Mouse (Mus musculus) embryo, embryonic 10 days (tissue): ENCODE results near the gene Spast.
"Not testable (repeated sequence)": the region's sequence is repeated elsewhere in the genome, so short reads cannot be mapped to it uniquely, and the experiment has no call there.

Source experiments
- DNase-seq: peaks from one replicate; pipeline ENCODE4 v3.0.0-alpha.2; 2015; ENCODE audit warnings: low spot score

Gene Spast

GRCm38 (mm10) chr17:74338937-74339804 is at the start of gene Spast:
Gene Spast (plus strand): TSS chr17:74338987.
- peak; percentile 57 for DNase-seq

GRCm38 (mm10) chr17:74290198-74290597 is 48.6 kb upstream of the Spast start:
- no peak for DNase-seq

- peak; percentile 18 for DNase-seq
Observed at GRCm38 (mm10) chr17:74290869-74291268, 47.9 kb upstream of the Spast start.

- no peak for DNase-seq
Observed at GRCm38 (mm10) chr17:74291640-74292361, 47.0 kb upstream of the Spast start.

- DNase-seq, result peak; percentile 49
Observed at GRCm38 (mm10) chr17:74293687-74294425, 44.9 kb upstream of the Spast start.

GRCm38 (mm10) chr17:74294426-74295025 is 44.3 kb upstream of the Spast start:
- DNase-seq, result peak; percentile 81

DNA sequence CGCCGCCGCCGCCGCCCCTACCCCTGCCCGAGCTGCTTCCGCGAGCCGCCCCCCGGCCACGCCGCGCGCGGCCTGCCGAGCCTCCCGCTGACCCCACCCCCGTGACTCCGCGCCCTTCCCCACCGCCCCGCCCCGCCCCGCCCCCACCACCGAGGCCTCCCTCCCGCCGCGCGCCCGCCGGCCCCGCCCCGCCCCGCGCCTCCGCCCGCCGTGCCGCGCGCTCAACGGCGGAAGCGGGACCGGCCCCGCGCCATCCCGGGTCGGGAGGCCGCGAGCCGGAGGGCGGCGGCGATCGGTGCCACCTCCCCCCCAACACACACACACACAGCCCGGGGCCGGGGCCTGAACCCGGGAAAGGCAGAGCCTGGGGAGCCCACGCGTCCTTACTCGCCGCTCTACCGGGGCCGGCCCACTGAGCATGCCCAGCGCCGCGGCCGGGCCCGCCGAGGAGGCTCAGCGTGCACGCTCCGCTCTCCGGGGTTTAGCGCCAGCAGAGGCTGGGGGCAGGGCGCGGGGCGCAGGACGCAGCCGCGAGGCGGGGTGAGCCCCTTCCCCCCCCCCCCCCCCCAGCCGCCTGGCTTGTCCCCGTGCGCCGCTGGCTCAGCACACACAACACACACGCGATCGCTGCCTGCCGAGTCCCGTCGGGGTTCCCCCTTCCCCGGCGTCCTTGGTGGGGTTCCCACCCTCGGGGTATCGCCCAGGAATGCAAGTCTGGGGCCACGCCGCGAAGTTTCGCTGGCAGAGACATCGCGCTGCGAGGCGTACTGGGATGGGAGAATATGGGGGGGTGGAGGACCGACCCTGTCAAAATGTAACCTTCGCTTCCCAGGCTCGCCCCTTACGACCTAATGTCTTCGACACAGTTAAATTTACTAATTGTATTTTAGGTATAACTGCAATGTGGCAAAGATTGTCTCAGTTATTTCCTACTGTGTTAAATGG is 43.5 kb upstream of the Spast start, which contains the start of gene Memo1:
Gene Memo1 (minus strand): TSS at position 496 of the 945 bp plus-strand sequence.
- DNase-seq, result peak; percentile 80

GRCm38 (mm10) chr17:74296076-74296823 is 42.5 kb upstream of the Spast start:
- no peak for DNase-seq

DNA sequence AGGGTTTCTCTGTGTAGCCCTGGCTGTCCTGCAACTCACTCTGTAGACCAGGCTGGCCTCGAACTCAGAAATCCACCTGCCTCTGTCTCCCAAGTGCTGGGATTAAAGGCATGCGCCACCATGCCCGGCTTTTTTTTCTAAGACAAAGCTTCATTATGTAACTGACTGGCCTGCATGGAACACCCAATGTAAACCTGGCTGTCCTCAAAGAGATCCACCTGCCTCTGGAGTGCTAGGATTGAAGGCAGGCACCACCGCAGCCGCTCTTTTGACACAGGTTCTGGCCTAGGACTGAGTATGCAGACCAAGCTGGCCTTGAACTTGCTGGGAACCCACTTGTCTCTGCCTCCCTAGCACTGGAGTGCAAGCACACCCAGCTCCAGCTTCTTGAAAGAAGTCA is 41.8 kb upstream of the Spast start:
- not testable (repeated sequence) for DNase-seq

DNA sequence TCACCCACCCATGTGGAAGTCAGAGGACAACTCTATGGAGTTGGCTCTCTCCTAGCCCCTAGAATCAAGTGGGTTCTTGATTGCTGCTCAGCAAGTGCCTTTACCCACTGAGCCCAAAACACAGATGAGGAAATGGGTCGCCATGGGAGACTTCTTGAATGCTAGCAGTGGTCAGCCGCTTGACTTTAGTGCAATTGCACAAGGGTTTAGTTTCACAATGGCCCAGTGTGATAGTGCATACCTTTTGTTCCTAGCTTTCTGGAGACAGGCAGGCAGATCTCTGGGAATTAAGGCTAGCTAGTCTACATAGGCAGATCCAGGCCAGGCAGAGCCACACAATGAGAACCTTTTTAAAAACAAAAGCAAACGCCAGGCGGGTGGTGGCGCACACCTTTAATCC is 38.7 kb upstream of the Spast start:
- no peak for DNase-seq

GRCm38 (mm10) chr17:74304060-74304459 is 34.7 kb upstream of the Spast start:
- DNase-seq, result no peak

- no peak for DNase-seq
Observed at GRCm38 (mm10) chr17:74305616-74306015, 33.2 kb upstream of the Spast start.

- DNase-seq, result no peak
Observed at GRCm38 (mm10) chr17:74306021-74306420, 32.8 kb upstream of the Spast start.

- DNase-seq, result peak; percentile 38
Observed at GRCm38 (mm10) chr17:74315445-74316308, 23.1 kb upstream of the Spast start.

- peak; percentile 96 for DNase-seq
Observed at GRCm38 (mm10) chr17:74316309-74316863, 22.4 kb upstream of the Spast start.

DNA sequence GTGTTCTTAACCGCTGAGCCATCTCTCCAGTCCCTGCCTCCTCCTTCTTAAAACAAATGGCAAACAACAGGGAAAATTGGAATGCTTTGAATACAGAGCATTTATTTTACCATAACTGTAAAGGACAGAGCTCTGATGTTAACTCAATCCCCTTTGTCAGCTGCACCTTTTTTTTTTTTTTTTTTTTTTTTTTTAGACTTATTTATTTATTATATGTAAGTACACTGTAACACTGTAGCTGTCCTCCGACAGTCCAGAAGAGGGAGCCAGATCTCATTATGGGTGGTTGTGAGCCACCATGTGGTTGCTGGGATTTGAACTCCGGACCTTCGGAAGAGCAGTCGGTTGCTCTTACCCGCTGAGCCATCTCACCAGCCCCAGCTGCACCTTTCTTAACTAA is 20.1 kb upstream of the Spast start:
- DNase-seq, result peak; percentile 23

DNA sequence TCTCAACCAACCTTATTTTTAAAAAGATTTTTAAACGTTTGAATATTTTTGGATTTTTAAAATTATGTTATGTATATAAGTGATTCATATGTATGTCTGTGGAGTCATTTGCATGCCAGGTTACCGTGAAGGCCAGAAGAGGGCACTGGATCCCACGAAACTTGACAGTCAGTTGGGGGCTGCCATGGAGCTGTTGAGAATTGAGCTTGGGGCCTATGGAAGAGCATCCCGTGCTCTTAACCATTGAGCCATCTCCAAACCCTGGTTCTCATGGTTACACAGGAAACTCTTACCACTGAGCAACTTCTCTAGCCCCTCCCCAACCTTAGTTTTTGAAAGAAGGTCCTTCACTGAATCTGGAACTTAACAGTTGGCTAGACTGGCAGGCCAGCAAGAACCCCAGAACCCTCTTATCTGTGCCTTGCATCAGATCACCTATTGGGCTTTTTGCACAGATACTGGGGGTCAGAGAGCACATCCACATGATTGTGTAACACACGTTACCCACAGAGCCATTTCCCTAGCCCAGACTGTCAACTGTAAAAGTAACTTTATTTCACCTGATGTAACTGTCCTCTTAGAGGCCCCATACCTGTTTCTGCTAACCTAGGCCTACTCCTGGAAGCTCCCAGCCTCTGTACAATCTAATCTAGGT is 16.3 kb upstream of the Spast start:
- DNase-seq, result peak; percentile 33

DNA sequence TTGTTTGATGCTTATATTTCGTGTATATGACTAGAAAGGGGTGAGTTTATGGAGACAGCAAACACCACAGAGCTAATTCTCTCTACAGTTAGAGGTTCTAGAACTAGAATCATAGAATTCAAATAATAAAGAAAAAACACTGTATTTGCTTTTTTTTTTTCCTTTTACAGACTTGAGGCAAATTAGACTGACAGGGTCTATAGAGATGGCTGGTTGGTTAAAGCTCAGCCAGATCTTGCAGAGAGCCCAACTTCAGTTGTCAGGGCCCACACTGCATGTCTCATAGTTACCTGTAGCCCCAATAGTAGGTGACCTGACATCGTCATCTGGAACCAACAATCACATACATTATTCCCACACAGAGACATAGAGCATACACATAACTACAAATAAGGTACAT is 14.9 kb upstream of the Spast start, which contains the start of gene Dpy30:
Gene Dpy30 (minus strand): TSS at position 101 of the 400 bp plus-strand sequence.
- no peak for DNase-seq
